Mouse (Mus musculus) left cerebral cortex, adult 11 months (tissue): ENCODE measurements around the gene Mrpl58.
"Not testable (repeated sequence)": the region's sequence is repeated elsewhere in the genome, so short reads cannot be mapped to it uniquely, and the experiment has no call there.

Experiments
- DNase-seq: peaks from one replicate; pipeline ENCODE4 v3.0.0; 2022; ENCODE audit warnings: low spot score

The Mrpl58 gene

DNA sequence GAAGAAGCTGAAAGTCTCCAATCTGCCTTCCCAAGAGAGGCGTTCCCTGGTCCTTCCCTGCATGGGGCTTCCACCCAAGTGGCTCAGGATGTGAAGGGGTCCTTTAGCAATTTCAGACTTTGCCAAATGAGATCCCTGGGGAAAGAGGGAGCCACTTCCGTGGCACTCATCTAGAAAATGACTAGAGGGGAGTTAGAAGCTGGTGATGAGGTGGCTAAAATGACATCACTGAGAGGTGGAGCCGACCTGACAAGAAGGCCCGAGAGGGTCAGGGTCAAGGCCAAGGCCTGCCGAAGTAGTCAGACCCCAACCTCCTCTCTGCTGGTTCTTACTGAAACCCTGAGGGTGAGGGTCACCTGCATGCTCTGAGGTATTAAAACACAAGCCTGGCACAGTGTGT lies 20.7 kb upstream of the Mrpl58 start:
- DNase-seq = no peak

- DNase-seq = no peak
Measured at GRCm38 (mm10) chr11:115383701-115384474, 19.7 kb upstream of the Mrpl58 start.

GRCm38 (mm10) chr11:115384587-115384986 lies 19.0 kb upstream of the Mrpl58 start:
- no peak for DNase-seq

GRCm38 (mm10) chr11:115386859-115387258 lies 16.7 kb upstream of the Mrpl58 start:
- DNase-seq = not testable (repeated sequence)

GRCm38 (mm10) chr11:115391358-115391757 lies 12.2 kb upstream of the Mrpl58 start:
- no peak for DNase-seq

- DNase-seq = no peak
Measured at GRCm38 (mm10) chr11:115393721-115394325, 9.7 kb upstream of the Mrpl58 start.

GRCm38 (mm10) chr11:115398085-115398484 lies 5.5 kb upstream of the Mrpl58 start:
- no peak for DNase-seq

- no peak for DNase-seq
Measured at GRCm38 (mm10) chr11:115400126-115400525, 3.4 kb upstream of the Mrpl58 start.

DNA sequence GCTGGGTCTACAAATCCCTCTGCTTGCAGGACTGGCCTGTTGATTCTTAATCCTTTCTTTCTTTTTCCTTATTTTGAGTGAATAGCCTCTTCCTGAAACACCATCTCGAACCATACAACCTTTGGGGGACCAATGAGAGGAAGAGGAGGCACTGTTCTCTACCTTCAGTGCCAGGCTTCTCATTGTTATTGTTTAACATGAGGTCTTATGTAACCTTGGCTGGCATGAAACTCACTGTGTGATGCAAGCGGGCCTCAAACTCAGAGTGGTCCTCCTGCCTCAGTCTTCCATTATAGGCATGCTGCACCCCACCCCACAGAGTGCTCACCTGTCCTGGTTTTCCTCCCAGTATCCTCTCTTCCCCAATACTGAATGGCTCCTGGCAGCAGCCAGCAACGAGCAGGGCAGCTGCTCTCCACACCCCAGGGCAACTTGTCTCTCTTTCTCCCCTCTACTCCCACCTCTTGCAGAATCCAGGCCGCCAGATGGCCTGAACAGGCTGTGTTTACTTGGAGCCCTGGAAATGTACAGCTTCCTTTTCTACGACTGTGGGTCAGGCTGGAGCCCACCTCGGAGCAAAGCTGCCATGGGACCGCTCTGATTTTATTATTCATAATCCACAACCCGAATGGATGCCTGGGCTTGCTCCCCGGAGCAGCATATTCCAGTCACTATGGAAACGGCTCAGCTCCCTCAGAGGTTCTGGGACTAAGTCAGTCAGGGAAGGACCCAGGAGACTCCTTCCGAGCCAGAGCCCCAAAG lies 2.7 kb upstream of the Mrpl58 start:
- DNase-seq = no peak

GRCm38 (mm10) chr11:115405723-115406122 lies 2.2 kb downstream of the Mrpl58 start:
- DNase-seq = no peak

DNA sequence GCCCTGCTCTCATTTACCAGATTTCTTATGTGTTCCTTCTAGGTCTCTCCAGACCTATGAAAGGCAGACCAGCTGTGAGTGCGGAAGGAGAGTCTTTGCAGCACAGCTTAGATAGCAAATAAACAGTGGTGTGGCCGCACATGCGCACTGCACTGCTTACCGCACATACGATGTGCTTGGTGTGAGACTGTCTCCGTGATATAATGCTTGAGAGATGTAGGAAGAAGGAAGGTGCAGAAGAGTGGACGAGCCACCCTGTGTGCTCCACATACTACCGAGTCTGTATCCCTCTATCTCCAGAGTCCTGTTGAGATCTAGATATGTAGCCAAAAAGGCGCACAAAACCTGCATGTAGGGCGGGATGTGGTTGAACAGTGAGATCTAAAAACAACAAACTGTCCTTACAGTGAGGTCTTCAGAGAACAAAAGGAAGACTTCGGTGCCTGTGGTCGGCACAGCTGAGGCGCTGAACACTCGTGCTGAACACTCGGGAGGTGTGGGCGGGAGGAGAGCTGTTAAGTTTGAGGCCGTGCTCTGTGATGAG lies 3.4 kb downstream of the Mrpl58 start:
- no peak for DNase-seq

DNA sequence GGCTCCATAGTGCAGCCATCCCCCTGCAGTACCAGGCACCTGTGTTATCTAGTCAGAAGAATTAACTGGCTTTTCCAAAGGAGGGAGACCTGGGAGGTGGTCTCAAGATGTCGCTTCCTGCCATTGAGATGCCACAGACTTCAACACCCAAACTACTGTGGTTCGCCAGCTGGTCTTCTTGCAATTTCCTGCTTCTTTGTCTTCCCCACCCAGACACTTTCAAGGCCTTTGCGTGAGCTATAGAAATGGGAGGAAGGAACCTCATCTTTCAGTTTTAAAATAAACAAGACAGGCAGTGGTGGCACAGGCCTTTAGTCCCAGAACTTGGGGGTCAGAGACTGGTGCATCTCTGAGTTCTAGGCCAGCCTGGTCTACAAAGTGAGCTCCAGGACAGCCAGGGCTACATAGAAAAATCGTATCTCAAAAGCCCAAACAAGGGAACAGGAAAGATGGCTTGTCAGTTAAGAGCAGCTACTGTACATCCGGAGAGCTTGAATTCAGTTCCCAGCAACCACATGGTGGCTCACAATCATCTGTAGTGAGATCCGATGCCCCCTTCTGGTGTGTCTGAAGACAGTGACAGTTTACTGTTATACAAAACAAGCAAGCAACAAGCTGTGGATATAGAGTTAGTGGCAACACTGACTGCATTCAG lies 4.8 kb downstream of the Mrpl58 start:
- DNase-seq = no peak

DNA sequence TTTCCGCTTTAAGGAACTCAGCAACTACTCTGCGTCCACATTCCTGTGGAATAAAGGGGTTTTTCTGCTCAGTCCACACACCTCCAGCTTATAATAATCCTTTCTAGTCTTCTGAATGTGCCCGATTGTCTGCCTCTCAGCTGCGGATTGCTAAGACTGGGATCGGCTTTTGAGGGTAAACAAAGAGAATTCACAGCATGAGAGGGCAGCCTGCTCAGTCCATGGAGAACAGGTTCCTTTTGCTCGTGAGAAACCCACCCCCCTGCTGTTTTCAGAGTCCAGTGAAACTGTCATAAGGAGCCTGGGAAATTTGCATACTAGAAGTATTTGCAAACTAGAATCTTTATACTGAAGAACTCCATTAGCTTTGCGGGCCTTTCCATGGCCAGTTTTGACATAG lies 6.0 kb downstream of the Mrpl58 start:
- DNase-seq = no peak

- peak; percentile 92 for DNase-seq
Measured at GRCm38 (mm10) chr11:115419531-115420237, 16.1 kb downstream of the Mrpl58 start, which contains the start of the genes Atp5h and Kctd2. TSS of gene Atp5h (minus strand) at chr11:115419962. TSS of gene Kctd2 (plus strand) at chr11:115420128.

DNA sequence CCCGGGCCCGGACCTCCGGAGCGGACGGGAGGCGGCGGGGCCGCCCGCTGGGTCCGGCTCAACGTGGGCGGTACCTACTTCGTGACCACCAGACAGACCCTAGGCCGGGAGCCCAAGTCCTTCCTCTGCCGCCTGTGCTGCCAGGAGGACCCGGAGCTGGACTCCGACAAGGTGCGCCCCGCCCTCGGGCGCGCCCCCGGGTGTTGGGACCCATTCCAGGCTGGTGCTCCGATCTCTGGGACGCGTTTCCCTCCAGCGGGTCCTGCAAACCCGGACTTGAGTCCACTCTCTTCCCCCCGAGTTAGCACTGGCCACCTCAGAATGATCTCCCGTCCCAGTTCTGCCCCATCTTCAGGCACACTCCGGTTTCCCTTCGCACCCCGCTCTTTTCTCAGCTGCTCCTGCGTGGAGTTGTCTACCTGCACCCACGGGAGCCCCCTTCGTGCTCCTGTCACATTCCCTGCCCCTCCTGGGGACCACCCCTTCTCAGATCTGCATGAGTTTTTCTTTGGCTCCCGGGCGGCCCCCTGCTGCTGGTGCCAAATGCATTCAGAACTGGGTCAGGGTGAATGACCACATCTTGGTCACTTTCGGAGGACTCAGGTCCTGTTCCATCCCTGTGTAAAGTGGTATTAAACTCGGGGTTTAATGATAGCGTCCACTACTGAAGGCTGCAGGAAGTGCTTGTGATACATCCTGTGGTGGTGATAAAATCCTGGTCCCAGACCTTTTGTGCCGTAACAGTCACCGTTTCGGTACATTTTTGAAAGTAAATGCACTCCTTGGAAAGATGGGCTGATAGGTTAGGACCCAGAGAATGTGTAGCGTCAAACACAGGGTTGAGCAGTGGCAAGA lies 17.0 kb downstream of the Mrpl58 start:
- no peak for DNase-seq

GRCm38 (mm10) chr11:115421328-115421727 lies 17.8 kb downstream of the Mrpl58 start:
- no peak for DNase-seq

- no peak for DNase-seq
Measured at GRCm38 (mm10) chr11:115421972-115422371, 18.4 kb downstream of the Mrpl58 start.

DNA sequence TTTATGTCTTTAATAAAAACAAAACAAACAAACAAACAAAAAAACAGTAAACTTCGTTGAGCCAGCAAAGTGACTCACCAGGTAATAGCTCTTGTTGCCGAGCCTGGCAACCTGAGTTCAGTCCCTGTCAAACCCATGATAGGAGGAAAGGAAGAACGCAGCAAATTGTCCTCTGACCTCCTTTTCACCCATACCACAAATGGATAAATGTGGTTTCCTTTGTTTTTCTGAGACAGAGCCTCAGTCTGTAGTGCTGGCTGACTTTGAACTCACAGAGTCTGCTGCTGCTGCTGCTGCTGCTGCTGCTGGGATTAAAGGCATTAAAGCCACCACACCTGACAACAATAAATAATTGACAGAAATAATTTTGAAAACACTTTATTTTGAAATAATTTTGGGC lies 19.5 kb downstream of the Mrpl58 start:
- no peak for DNase-seq

- no peak for DNase-seq
Measured at GRCm38 (mm10) chr11:115424666-115425065, 21.1 kb downstream of the Mrpl58 start.

- DNase-seq = no peak
Measured at GRCm38 (mm10) chr11:115425671-115426070, 22.1 kb downstream of the Mrpl58 start.
